Mouse (Mus musculus) heart, embryonic 12.5 days (tissue): Measurements from ENCODE around the gene Gm5414. TPM values are rescaled to one million over a fixed set of nuclear protein-coding genes. Genes with fewer than 3 reads are reported as not detected.

Experiments used
- ATAC-seq: fragments of 200-750 bp; cut with Nextera tagmentation; 2 replicates; pipeline ENCODE4 v1.8.0; 2017; ENCODE audit warnings: moderate TSS enrichment, moderate library complexity; ENCODE audit not compliant: insufficient number of reproducible peaks, low FRiP score
- H3K27ac ChIP-seq: fragments of 300-500 bp; sonication (generic); 2 replicates; pipeline ENCODE4 v1.5.1; 2016; ENCODE audit warnings: mild to moderate bottlenecking, moderate library complexity; ENCODE audit not compliant: poor library complexity, severe bottlenecking
- H3K27me3 ChIP-seq: fragments of 300-500 bp; sonication (generic); replicated peaks from 2 replicates; pipeline ENCODE4 v1.6.1; 2016; ENCODE audit warnings: mild to moderate bottlenecking, moderate library complexity
- H3K36me3 ChIP-seq: fragments of 300-500 bp; sonication (generic); 2 replicates; pipeline ENCODE4 v1.6.1; 2016; ENCODE audit warnings: mild to moderate bottlenecking, moderate library complexity
- H3K4me1 ChIP-seq: fragments of 300-500 bp; sonication (generic); replicated peaks from 2 replicates; pipeline ENCODE4 v1.6.1; 2016; ENCODE audit warnings: mild to moderate bottlenecking
- H3K4me2 ChIP-seq: fragments of 300-500 bp; sonication (generic); 2 replicates; pipeline ENCODE4 v1.6.1; 2016; ENCODE audit warnings: mild to moderate bottlenecking, moderate library complexity
- H3K4me3 ChIP-seq: fragments of 300-500 bp; sonication (generic); 2 replicates; pipeline ENCODE4 v1.5.1; 2016; ENCODE audit warnings: mild to moderate bottlenecking
- H3K9ac ChIP-seq: fragments of 300-500 bp; sonication (generic); 2 replicates; pipeline ENCODE4 v1.6.1; 2016; ENCODE audit warnings: mild to moderate bottlenecking, moderate library complexity
- H3K9me3 ChIP-seq: fragments of 300-500 bp; sonication (generic); replicated peaks from 2 replicates; pipeline ENCODE4 v1.6.1; 2016; ENCODE audit warnings: mild to moderate bottlenecking, moderate library complexity
- WGBS: fragments of 180-500 bp; shearing (Covaris S2); methylation state at CpG from one replicate; pipeline ENCODE4 v1.1.7; 2016; 5-methylcytosine and 5-hydroxymethylcytosine counted together
- polyA plus RNA-seq: library from polyadenylated mRNA; unstranded; fragments of >200 nt; fragmentation: Nextera tagmentation; extraction: Ambion mirVana; gene quantifications from 2 replicates; pipeline ENCODE4 v1.2.1, GENCODE M21; 2016

The Gm5414 gene
- polyA plus RNA-seq: not detected in 2 replicates

- Histone ChIP-seq H3K27ac (no peak within 1 kb of the TSS), H3K36me3 (no peaks in the 10 kb centered on the region), H3K27me3 (0 out of 2 replicates have a peak, but pooled peaks cover 5% of the 10 kb centered on the region), H3K9me3 (no peaks in the 10 kb centered on the region), H3K4me1 (no peaks in the 10 kb centered on the region), H3K4me3 (no peak within 1 kb of the TSS), H3K9ac (no peak within 1 kb of the TSS), H3K4me2 (no peak within 1 kb of the TSS)
- whole genome bisulfite sequencing: 65% methylated on average over 2 of the region's 2 CpGs
- ATAC-seq: no peak
Observed at GRCm38 (mm10) chr15:101627884-101628283, at the start of gene Gm5414. Gene Gm5414 (minus strand): TSS chr15:101628188.

- H3K4me1 ChIP-seq: no peaks in the 10 kb centered on the region
- no peaks in the 10 kb centered on the region for H3K27me3 ChIP-seq
- no peaks in the 10 kb centered on the region for H3K9me3 ChIP-seq
- no peak overlapping the region for H3K9ac ChIP-seq
- no peak overlapping the region for H3K27ac ChIP-seq
- no peak overlapping the region for H3K4me2 ChIP-seq
- no peak for ATAC-seq
- no peaks in the 10 kb centered on the region for H3K36me3 ChIP-seq
- no peak overlapping the region for H3K4me3 ChIP-seq
- 75% methylated on average over 1 of the region's 1 CpGs for WGBS
Observed at GRCm38 (mm10) chr15:101675978-101676377, 48.0 kb upstream of the Gm5414 start.

- WGBS: 85% methylated on average over 5 of the region's 5 CpGs
- Histone ChIP-seq H3K27me3 (no peaks in the 10 kb centered on the region), H3K4me3 (no peak overlapping the region), H3K4me2 (no peak overlapping the region), H3K27ac (no peak overlapping the region), H3K36me3 (no peaks in the 10 kb centered on the region), H3K9me3 (no peaks in the 10 kb centered on the region), H3K4me1 (no peaks in the 10 kb centered on the region), H3K9ac (no peak overlapping the region)
- ATAC-seq: no peak
Observed at GRCm38 (mm10) chr15:101652736-101653265, 24.8 kb upstream of the Gm5414 start.

- Histone ChIP-seq H3K36me3 (no peaks in the 10 kb centered on the region), H3K27ac (no peak within 1 kb of the TSS), H3K4me3 (no peak within 1 kb of the TSS), H3K9ac (no peak within 1 kb of the TSS), H3K4me1 (no peaks in the 10 kb centered on the region), H3K27me3 (peaks cover 17% of the 10 kb centered on the region), H3K4me2 (no peak within 1 kb of the TSS), H3K9me3 (no peaks in the 10 kb centered on the region)
- no peak for ATAC-seq
- 66% methylated on average over 3 of the region's 3 CpGs for WGBS
Observed at GRCm38 (mm10) chr15:101647280-101647679, 19.3 kb upstream of the Gm5414 start, which contains the start of gene Gm5478. Gene Gm5478 (minus strand): TSS chr15:101647380.

GRCm38 (mm10) chr15:101599123-101599522, 28.9 kb downstream of the Gm5414 start:
- 64% methylated on average over 6 of the region's 6 CpGs for WGBS
- Histone ChIP-seq H3K36me3 (no peaks in the 10 kb centered on the region), H3K4me1 (no peaks in the 10 kb centered on the region), H3K9me3 (no peaks in the 10 kb centered on the region), H3K4me2 (no peak overlapping the region), H3K27ac (no peak overlapping the region), H3K9ac (no peak overlapping the region), H3K27me3 (no peaks in the 10 kb centered on the region), H3K4me3 (no peak overlapping the region)
- no peak for ATAC-seq

- no peak for ATAC-seq
- H3K4me2 ChIP-seq: no peak overlapping the region
Observed at GRCm38 (mm10) chr15:101588216-101588615, 39.8 kb downstream of the Gm5414 start.

GRCm38 (mm10) chr15:101584456-101584855, 43.5 kb downstream of the Gm5414 start:
- Histone ChIP-seq H3K9ac (no peak overlapping the region), H3K4me2 (no peak overlapping the region), H3K9me3 (no peaks in the 10 kb centered on the region), H3K4me3 (no peak overlapping the region), H3K27ac (no peak overlapping the region), H3K27me3 (peaks cover 10% of the 10 kb centered on the region), H3K4me1 (peaks cover 8% of the 10 kb centered on the region; the same call in 1 of the 2 replicates), H3K36me3 (no peaks in the 10 kb centered on the region)
- 20% methylated on average over 2 of the region's 2 CpGs for WGBS
- ATAC-seq: no peak

More at GRCm38 (mm10) chr15:101588216-101588615, 39.8 kb downstream of the Gm5414 start:
- Histone ChIP-seq H3K9me3 (no peaks in the 10 kb centered on the region), H3K36me3 (no peaks in the 10 kb centered on the region), H3K9ac (no peak overlapping the region), H3K4me3 (no peak overlapping the region), H3K4me1 (peaks cover 8% of the 10 kb centered on the region; the same call in 1 of the 2 replicates), H3K27ac (no peak overlapping the region), H3K27me3 (peaks cover 10% of the 10 kb centered on the region)
- 72% methylated on average over 10 of the region's 10 CpGs for WGBS

GRCm38 (mm10) chr15:101583211-101583965, 44.6 kb downstream of the Gm5414 start:
- H3K27me3 ChIP-seq: peaks cover 10% of the 10 kb centered on the region
- H3K4me1 ChIP-seq: peaks cover 8% of the 10 kb centered on the region; the same call in 1 of the 2 replicates
- H3K27ac ChIP-seq: no peak overlapping the region
- no peak overlapping the region for H3K9ac ChIP-seq
- no peak for ATAC-seq
- no peaks in the 10 kb centered on the region for H3K36me3 ChIP-seq
- 67% methylated on average over 8 of the region's 8 CpGs for WGBS
- H3K4me3 ChIP-seq: no peak overlapping the region
- no peaks in the 10 kb centered on the region for H3K9me3 ChIP-seq
- no peak overlapping the region for H3K4me2 ChIP-seq

GRCm38 (mm10) chr15:101581701-101582100, 46.3 kb downstream of the Gm5414 start:
- H3K36me3 ChIP-seq: no peaks in the 10 kb centered on the region
- H3K27ac ChIP-seq: no peak overlapping the region
- H3K4me2 ChIP-seq: no peak overlapping the region
- 62% methylated on average over 3 of the region's 3 CpGs for WGBS
- no peak overlapping the region for H3K4me3 ChIP-seq
- no peak for ATAC-seq
- H3K27me3 ChIP-seq: peaks cover 2% of the 10 kb centered on the region; the same call in 1 of the 2 replicates
- H3K4me1 ChIP-seq: peaks cover 8% of the 10 kb centered on the region; the same call in 1 of the 2 replicates
- no peak overlapping the region for H3K9ac ChIP-seq
- no peaks in the 10 kb centered on the region for H3K9me3 ChIP-seq

GRCm38 (mm10) chr15:101575506-101575905, 52.5 kb downstream of the Gm5414 start:
- WGBS: 64% methylated on average over 5 of the region's 5 CpGs
- Histone ChIP-seq H3K9ac (no peak overlapping the region), H3K27ac (no peak overlapping the region), H3K4me1 (no peaks in the 10 kb centered on the region), H3K4me3 (no peak overlapping the region), H3K4me2 (no peak overlapping the region), H3K36me3 (no peaks in the 10 kb centered on the region), H3K9me3 (no peaks in the 10 kb centered on the region), H3K27me3 (peaks cover 33% of the 10 kb centered on the region)
- ATAC-seq: no peak
